Mouse (Mus musculus): ENCODE data around the gene Hook2. TPM values are rescaled to one million over a fixed set of nuclear protein-coding genes. Genes with fewer than 3 reads are reported as not detected.
A peak's percentile ranks its signal among the peaks of the same experiment; 100 is the strongest.

Gene Hook2
- polyA plus RNA-seq, 1 experiment, result 7.0 TPM

DNA sequence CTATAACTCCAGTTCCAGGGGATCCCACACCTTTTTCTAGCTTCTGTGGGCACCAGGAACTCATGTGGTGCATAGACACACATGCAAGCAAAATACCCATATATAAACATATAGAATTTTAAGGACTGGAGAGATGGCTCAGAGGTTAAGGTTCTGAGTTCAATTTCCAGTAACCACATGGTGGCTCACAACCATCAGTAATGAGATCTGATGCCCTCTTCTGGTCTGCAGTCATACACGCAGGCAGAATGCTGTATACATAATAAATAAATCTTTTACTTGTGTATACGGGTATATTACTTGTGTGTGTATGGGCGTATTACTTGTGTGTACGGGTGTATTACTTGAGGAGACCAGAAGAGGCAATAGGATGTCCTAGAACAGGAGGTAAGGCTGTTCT lies 26.5 kb upstream of the Hook2 start:
- Histone ChIP-seq H3K79me2 (ENCODE audit: control insufficient read depth, insufficient read depth) (peaks cover 19% of the 10 kb centered on the region), H3ac (ENCODE audit: control insufficient read depth, insufficient read length, low read depth) (no peak overlapping the region), H3K27me3 (ENCODE audit: control insufficient read depth, insufficient read depth, insufficient read length) (no peaks in the 10 kb centered on the region), H3K4me3 (ENCODE audit: insufficient read depth, poor library complexity, severe bottlenecking) (no peak overlapping the region), H3K36me3 (ENCODE audit: control insufficient read depth, insufficient read depth) (peaks cover 10% of the 10 kb centered on the region), H3K79me3 (ENCODE audit: low read depth) (peaks cover 2% of the 10 kb centered on the region)
- TF ChIP-seq MYOD1 (IDR thresholded peaks at IDR 0.05; ENCODE audit: control insufficient read depth, insufficient read length, low read depth) (no peak), MYOG (IDR thresholded peaks at IDR 0.05; ENCODE audit: control insufficient read depth, extremely low read depth, insufficient read length) (no peak), CEBPB (IDR thresholded peaks at IDR 0.05; ENCODE audit: low read depth) (no peak), FOSL1 (IDR thresholded peaks at IDR 0.05; ENCODE audit: insufficient read depth, low read length, poor library complexity, severe bottlenecking) (no peak), CTCF (IDR thresholded peaks at IDR 0.05; ENCODE audit: control insufficient read depth, insufficient read depth, insufficient read length) (no peak), USF1 (IDR thresholded peaks at IDR 0.05; ENCODE audit: low read depth) (no peak), MAX (IDR thresholded peaks at IDR 0.05) (no peak)

GRCm38 (mm10) chr8:84965731-84966291 lies 24.6 kb upstream of the Hook2 start:
- H3K4me3 ChIP-seq (ENCODE audit: insufficient read depth, poor library complexity, severe bottlenecking), result peak overlapping the region; percentile 48
- H3K79me2 ChIP-seq (ENCODE audit: control insufficient read depth, insufficient read depth), result peaks cover 38% of the 10 kb centered on the region
- peak overlapping the region; percentile 70 for H3ac ChIP-seq (ENCODE audit: control insufficient read depth, insufficient read length, low read depth)
- peaks cover 13% of the 10 kb centered on the region for H3K79me3 ChIP-seq (ENCODE audit: low read depth)
- no peaks in the 10 kb centered on the region for H3K27me3 ChIP-seq (ENCODE audit: control insufficient read depth, insufficient read depth, insufficient read length)
- H3K36me3 ChIP-seq (ENCODE audit: control insufficient read depth, insufficient read depth), result peaks cover 10% of the 10 kb centered on the region
- TF ChIP-seq MAX (IDR thresholded peaks at IDR 0.05) (peak; percentile 69), USF1 (IDR thresholded peaks at IDR 0.05; ENCODE audit: low read depth) (no peak)

DNA sequence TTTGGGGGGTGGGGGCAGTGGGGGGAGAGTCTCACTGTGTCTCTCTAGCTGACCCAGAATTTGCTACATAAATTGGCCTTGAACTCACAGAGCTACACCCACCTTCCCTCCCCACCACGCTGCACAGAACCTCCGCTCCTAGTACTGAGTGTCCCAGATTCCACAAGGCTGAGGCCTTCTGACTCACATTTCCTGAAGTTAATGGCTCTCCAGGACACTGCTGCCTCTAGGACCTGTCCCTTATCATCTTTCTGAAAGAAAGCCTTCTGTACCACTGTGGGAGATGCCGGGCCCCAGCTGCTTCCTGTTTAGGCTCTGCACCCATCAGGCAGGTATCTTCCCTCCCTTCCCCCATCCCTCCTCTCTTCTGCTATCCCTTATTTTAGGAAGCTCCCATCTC lies 23.8 kb upstream of the Hook2 start:
- H3K79me2 ChIP-seq (ENCODE audit: control insufficient read depth, insufficient read depth), result peaks cover 45% of the 10 kb centered on the region
- H3ac ChIP-seq (ENCODE audit: control insufficient read depth, insufficient read length, low read depth), result no peak overlapping the region
- TF ChIP-seq MAX (IDR thresholded peaks at IDR 0.05), result no peak
- H3K4me3 ChIP-seq (ENCODE audit: insufficient read depth, poor library complexity, severe bottlenecking), result no peak overlapping the region
- H3K27me3 ChIP-seq (ENCODE audit: control insufficient read depth, insufficient read depth, insufficient read length), result no peaks in the 10 kb centered on the region
- peaks cover 16% of the 10 kb centered on the region for H3K79me3 ChIP-seq (ENCODE audit: low read depth)
- peaks cover 13% of the 10 kb centered on the region for H3K36me3 ChIP-seq (ENCODE audit: control insufficient read depth, insufficient read depth)

DNA sequence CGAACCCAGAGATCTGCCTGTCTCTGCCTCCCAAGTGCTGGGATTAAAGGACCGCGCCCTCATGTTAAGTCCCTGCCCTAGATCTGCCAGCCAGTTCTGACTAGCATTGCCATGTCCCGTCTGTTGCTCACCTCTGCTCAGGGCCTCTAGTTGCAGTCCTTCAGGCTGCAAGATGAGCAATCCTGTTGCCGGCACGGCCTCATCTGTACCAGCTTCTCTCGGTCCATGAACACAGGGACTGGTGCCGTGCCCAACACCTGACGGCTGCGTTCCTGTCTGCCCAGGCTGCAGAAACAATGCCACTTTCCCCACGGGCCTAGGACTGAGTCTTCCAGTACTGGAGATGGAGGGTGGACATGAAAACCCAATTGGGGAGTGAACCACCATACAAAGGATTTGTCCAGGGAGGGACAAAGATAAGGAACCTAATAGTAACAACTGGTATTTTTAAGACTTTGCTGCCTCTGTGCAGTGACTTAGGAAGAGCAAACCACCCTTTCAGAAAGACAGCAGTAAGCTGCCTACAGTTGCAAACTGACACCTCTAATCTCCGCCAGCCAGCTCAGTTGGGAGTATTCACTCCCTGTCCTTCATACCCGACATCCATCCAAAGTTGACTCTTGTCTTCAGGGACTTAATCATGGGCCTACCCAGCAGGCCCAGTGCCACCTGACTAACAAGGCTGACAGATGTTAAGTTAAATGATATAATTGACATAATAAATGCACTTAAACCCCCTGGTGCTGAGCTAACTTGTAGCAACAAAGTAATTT lies 22.7 kb upstream of the Hook2 start:
- H3K36me3 ChIP-seq (ENCODE audit: control insufficient read depth, insufficient read depth), result peaks cover 21% of the 10 kb centered on the region
- H3K79me3 ChIP-seq (ENCODE audit: low read depth), result peaks cover 16% of the 10 kb centered on the region
- H3K79me2 ChIP-seq (ENCODE audit: control insufficient read depth, insufficient read depth), result peaks cover 45% of the 10 kb centered on the region
- H3ac ChIP-seq (ENCODE audit: control insufficient read depth, insufficient read length, low read depth), result no peak overlapping the region
- no peak overlapping the region for H3K4me3 ChIP-seq (ENCODE audit: insufficient read depth, poor library complexity, severe bottlenecking)
- TF ChIP-seq USF1 (IDR thresholded peaks at IDR 0.05; ENCODE audit: low read depth), result no peak
- no peak for TF ChIP-seq CEBPB (IDR thresholded peaks at IDR 0.05; ENCODE audit: low read depth)
- no peaks in the 10 kb centered on the region for H3K27me3 ChIP-seq (ENCODE audit: control insufficient read depth, insufficient read depth, insufficient read length)

DNA sequence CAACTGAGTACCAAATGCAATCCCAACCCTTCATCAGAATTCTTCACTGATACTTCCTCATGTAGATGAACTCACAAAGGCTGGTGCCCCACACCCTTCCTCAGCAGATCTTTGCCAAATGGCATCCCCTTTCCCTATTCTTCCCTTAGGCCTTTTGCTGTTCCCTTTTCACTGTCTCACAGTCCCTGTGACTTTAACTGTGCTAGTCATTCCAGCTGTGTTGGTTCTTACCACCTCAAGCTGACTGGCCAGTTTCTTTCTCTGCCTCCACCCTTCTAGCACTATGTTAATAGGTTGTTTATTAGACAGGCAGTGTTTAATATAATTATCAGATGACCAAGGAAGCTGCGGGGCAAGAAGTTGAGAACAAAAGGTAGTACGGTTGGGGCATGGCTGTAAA lies 21.8 kb upstream of the Hook2 start:
- peaks cover 45% of the 10 kb centered on the region for H3K79me2 ChIP-seq (ENCODE audit: control insufficient read depth, insufficient read depth)
- peak overlapping the region; percentile 19 for H3ac ChIP-seq (ENCODE audit: control insufficient read depth, insufficient read length, low read depth)
- H3K4me3 ChIP-seq (ENCODE audit: insufficient read depth, poor library complexity, severe bottlenecking), result peak overlapping the region; percentile 55
- no peak for TF ChIP-seq MAX (IDR thresholded peaks at IDR 0.05)
- no peak for TF ChIP-seq CEBPB (IDR thresholded peaks at IDR 0.05; ENCODE audit: low read depth)
- TF ChIP-seq CTCF (IDR thresholded peaks at IDR 0.05; ENCODE audit: control insufficient read depth, insufficient read depth, insufficient read length), result no peak
- TF ChIP-seq FOSL1 (IDR thresholded peaks at IDR 0.05; ENCODE audit: insufficient read depth, low read length, poor library complexity, severe bottlenecking), result no peak
- TF ChIP-seq MYOG (IDR thresholded peaks at IDR 0.05; ENCODE audit: control insufficient read depth, extremely low read depth, insufficient read length), result no peak
- TF ChIP-seq USF1 (IDR thresholded peaks at IDR 0.05; ENCODE audit: low read depth), result no peak
- TF ChIP-seq MYOD1 (IDR thresholded peaks at IDR 0.05; ENCODE audit: control insufficient read depth, insufficient read length, low read depth), result no peak
- no peaks in the 10 kb centered on the region for H3K27me3 ChIP-seq (ENCODE audit: control insufficient read depth, insufficient read depth, insufficient read length)
- H3K79me3 ChIP-seq (ENCODE audit: low read depth), result peaks cover 16% of the 10 kb centered on the region
- peaks cover 21% of the 10 kb centered on the region for H3K36me3 ChIP-seq (ENCODE audit: control insufficient read depth, insufficient read depth)

DNA sequence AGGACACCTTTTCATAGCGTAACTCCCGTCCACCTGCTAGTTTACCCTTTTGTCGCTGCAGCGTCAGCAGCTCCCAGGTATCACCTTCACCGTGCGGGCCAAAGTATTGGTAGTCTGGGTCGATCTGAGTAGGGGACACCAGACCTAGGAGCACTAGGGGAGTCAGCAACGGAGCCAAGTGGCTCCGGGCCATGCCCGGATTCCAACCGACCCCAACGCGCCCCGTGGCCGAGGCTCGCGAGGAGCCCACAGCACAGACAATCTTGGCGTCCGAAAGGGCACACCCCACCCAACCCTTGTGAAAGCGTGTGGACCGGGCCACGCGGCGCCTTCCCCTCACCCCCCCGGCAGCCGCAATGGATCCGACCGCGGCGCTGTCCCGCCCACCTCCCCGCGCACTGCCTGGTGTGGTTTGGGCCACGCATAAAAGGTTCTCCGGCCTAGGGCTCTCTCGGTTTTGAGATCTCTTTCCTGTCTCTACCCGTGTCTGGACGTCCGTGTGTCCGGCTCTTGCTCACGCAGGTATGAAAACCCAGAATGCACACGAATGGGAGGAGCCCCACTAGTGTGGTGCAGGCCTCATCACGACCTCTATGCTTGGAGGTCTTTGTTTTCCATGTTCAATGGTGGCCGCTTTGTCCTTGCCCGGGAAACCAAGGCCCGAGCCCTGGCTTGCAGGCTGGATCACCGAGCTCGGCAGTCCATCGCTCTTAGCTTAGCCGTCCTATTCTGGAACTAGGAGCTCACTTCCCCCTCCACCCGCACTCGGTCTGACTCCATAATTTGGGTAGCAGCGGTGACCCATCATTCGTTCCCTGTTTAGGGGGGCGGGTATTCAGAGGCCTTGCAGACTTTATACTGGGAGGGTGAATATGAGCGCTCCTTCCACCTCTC lies 20.9 kb upstream of the Hook2 start, which contains the start of the genes Gm49661, Prdx2 and Rnaseh2a:
Gene Gm49661 (minus strand): TSS at position 193 of the 894 bp plus-strand sequence.
Gene Prdx2 (plus strand): TSS at position 347 of the 894 bp plus-strand sequence.
Gene Rnaseh2a (minus strand): TSS at position 527 of the 894 bp plus-strand sequence.
- Histone ChIP-seq H3K79me2 (ENCODE audit: control insufficient read depth, insufficient read depth) (peaks cover 45% of the 10 kb centered on the region), H3K4me3 (ENCODE audit: insufficient read depth, poor library complexity, severe bottlenecking) (peak within 1 kb of the TSS; percentile 55), H3K27me3 (ENCODE audit: control insufficient read depth, insufficient read depth, insufficient read length) (no peaks in the 10 kb centered on the region), H3K79me3 (ENCODE audit: low read depth) (peaks cover 16% of the 10 kb centered on the region), H3ac (ENCODE audit: control insufficient read depth, insufficient read length, low read depth) (peak within 1 kb of the TSS; percentile 91), H3K36me3 (ENCODE audit: control insufficient read depth, insufficient read depth) (peaks cover 21% of the 10 kb centered on the region)
- TF ChIP-seq CEBPB (IDR thresholded peaks at IDR 0.05; ENCODE audit: low read depth) (no peak), MAX (IDR thresholded peaks at IDR 0.05) (peak; percentile 37)

Measured in C2C12 (cell line).